In the genomic region with DNA sequence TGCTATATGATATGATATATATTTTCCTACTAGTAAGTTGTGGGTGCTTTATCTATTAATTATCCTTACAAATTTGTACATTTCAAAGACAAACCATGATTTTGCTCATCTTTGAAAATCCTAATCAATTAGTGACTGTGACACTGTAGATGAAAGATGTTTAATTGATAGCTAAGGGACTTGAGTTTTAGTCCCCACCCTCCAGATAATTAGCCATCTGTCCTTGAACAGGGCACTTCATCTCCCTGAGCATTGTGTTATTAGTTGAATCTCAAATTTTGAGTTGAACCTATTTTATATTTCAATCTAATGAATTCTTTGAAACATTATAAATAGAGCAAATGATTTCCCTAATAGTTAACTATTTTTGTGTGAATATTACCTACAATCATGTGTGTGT, we compare ENCODE assay signal across 16 mouse cellular contexts.
"Had no signal": no experiment of that assay in that cellular context is flagged by ENCODE, and none has a peak within 500 bp of the region (broad histone marks: within the 10 kb centered on the region; RNA-seq: fewer than 3 reads in every experiment).

No protein-coding gene starts in this region.

- H3K27me3 ChIP-seq: liver, embryonic 12.5 days; megakaryocyte, embryonic 14.5 days; midbrain, embryonic 15.5 days; neural tube, embryonic 13.5 days; stomach, embryonic 15.5 days had no signal

- DNase-seq: lung, adult 18-20 months; lung, embryonic 14.5 days; lung, postnatal 10 days; lung, postnatal 4 days; right cerebral cortex, postnatal 14 days; thymus, adult 2 months; thymus, postnatal 25 days; thymus, postnatal 4 days had no signal

- H3K9me3 ChIP-seq: liver, embryonic 12.5 days; megakaryocyte, embryonic 14.5 days; midbrain, embryonic 15.5 days; neural tube, embryonic 13.5 days; stomach, embryonic 15.5 days had no signal

- H3K9ac ChIP-seq: liver, embryonic 12.5 days; liver, embryonic 14.5 days; lung, embryonic 14.5 days; midbrain, embryonic 15.5 days; neural tube, embryonic 13.5 days; stomach, embryonic 15.5 days had no signal

- H3K4me2 ChIP-seq: liver, embryonic 12.5 days; lung, embryonic 14.5 days; midbrain, embryonic 11.5 days; midbrain, embryonic 15.5 days; neural tube, embryonic 13.5 days; stomach, embryonic 15.5 days had no signal

- H3K4me3 ChIP-seq: liver, embryonic 12.5 days; megakaryocyte, embryonic 14.5 days; midbrain, embryonic 15.5 days; neural tube, embryonic 13.5 days; stomach, embryonic 15.5 days had no signal

- ATAC-seq: liver, embryonic 12.5 days; midbrain, embryonic 15.5 days had no signal

- H3K4me1 ChIP-seq: liver, embryonic 12.5 days; megakaryocyte, embryonic 14.5 days; midbrain, embryonic 15.5 days; neural tube, embryonic 13.5 days; stomach, embryonic 15.5 days had no signal

- H3K36me3 ChIP-seq: liver, embryonic 12.5 days; midbrain, embryonic 15.5 days; neural tube, embryonic 13.5 days; stomach, embryonic 15.5 days had no signal

- H3K27ac ChIP-seq: liver, embryonic 12.5 days; liver, embryonic 14.5 days; midbrain, embryonic 15.5 days; neural tube, embryonic 13.5 days; stomach, embryonic 15.5 days; stomach, postnatal 0 days had no signal
